Mouse (Mus musculus) bone marrow macrophage, adult 2 months (primary cell): ENCODE measurements around the gene Dach2. TPM values are rescaled to one million over a fixed set of nuclear protein-coding genes. Genes with fewer than 3 reads are reported as not detected.

Experiments used
- H3K27ac ChIP-seq: 2 replicates; pipeline ENCODE4 v1.5.1; 2012; ENCODE audit warnings: low read depth, low read length; ENCODE audit not compliant: insufficient read depth
- H3K4me1 ChIP-seq: 2 replicates; pipeline ENCODE4 v1.6.1; 2012; ENCODE audit warnings: low read length; ENCODE audit not compliant: control insufficient read depth, insufficient read depth
- H3K4me3 ChIP-seq: 2 replicates; pipeline ENCODE4 v1.5.1; 2012; ENCODE audit warnings: mild to moderate bottlenecking, low read length, moderate library complexity; ENCODE audit not compliant: insufficient read depth
- CTCF ChIP-seq: IDR thresholded peaks from 2 replicates; pipeline ENCODE4 v1.5.1; 2012; ENCODE audit warnings: low read depth, mild to moderate bottlenecking, low read length, moderate library complexity
- POLR2A ChIP-seq: IDR thresholded peaks from 2 replicates; pipeline ENCODE4 v1.6.1; 2012; ENCODE audit warnings: mild to moderate bottlenecking, low read depth, low read length, borderline replicate concordance
- polyA plus RNA-seq: library from polyadenylated mRNA; stranded (reverse); fragments of >200 nt; gene quantifications from 2 replicates; pipeline ENCODE4 v1.2.4, GENCODE M21; 2012; ENCODE audit not compliant: missing spikeins, insufficient read depth, insufficient read length

Dach2 gene
- polyA plus RNA-seq, 1 experiment = not detected

GRCm38 (mm10) chrX:113563897-113564296 lies 266.6 kb downstream of the Dach2 start:
- no peak overlapping the region for H3K4me3 ChIP-seq
- no peak overlapping the region for H3K27ac ChIP-seq
- no peak for TF ChIP-seq POLR2A
- no peak for TF ChIP-seq CTCF
- H3K4me1 ChIP-seq = no peaks in the 10 kb centered on the region

- TF ChIP-seq CTCF (no peak), POLR2A (no peak)
- H3K4me1 ChIP-seq = no peaks in the 10 kb centered on the region
Measured at GRCm38 (mm10) chrX:113666069-113666468, 368.8 kb downstream of the Dach2 start.

GRCm38 (mm10) chrX:113687163-113687562 lies 389.9 kb downstream of the Dach2 start:
- no peak overlapping the region for H3K4me3 ChIP-seq
- TF ChIP-seq CTCF (no peak), POLR2A (no peak)
- no peak overlapping the region for H3K27ac ChIP-seq
- H3K4me1 ChIP-seq = no peaks in the 10 kb centered on the region

More at GRCm38 (mm10) chrX:113666069-113666468, 368.8 kb downstream of the Dach2 start:
- Histone ChIP-seq H3K4me3 (no peak overlapping the region), H3K27ac (no peak overlapping the region)

- Histone ChIP-seq H3K4me3 (no peak overlapping the region), H3K27ac (no peak overlapping the region), H3K4me1 (no peaks in the 10 kb centered on the region)
- TF ChIP-seq CTCF (no peak), POLR2A (no peak)
Measured at GRCm38 (mm10) chrX:113712363-113712762, 415.1 kb downstream of the Dach2 start.

- Histone ChIP-seq H3K4me1 (no peaks in the 10 kb centered on the region), H3K27ac (no peak overlapping the region), H3K4me3 (no peak overlapping the region)
- TF ChIP-seq POLR2A (no peak), CTCF (no peak)
Measured at GRCm38 (mm10) chrX:113724124-113724523, 426.8 kb downstream of the Dach2 start.

GRCm38 (mm10) chrX:113747122-113747521 lies 449.8 kb downstream of the Dach2 start:
- no peaks in the 10 kb centered on the region for H3K4me1 ChIP-seq
- no peak overlapping the region for H3K4me3 ChIP-seq
- TF ChIP-seq CTCF (no peak), POLR2A (no peak)
- no peak overlapping the region for H3K27ac ChIP-seq

- Histone ChIP-seq H3K4me3 (no peak overlapping the region), H3K4me1 (no peaks in the 10 kb centered on the region), H3K27ac (no peak overlapping the region)
- TF ChIP-seq CTCF (no peak), POLR2A (no peak)
Measured at GRCm38 (mm10) chrX:113792264-113792663, 495.0 kb downstream of the Dach2 start.

- Histone ChIP-seq H3K4me1 (no peaks in the 10 kb centered on the region), H3K27ac (no peak overlapping the region), H3K4me3 (no peak overlapping the region)
- TF ChIP-seq CTCF = no peak
- no peak for TF ChIP-seq POLR2A
Measured at GRCm38 (mm10) chrX:113810369-113810768, 513.1 kb downstream of the Dach2 start.

GRCm38 (mm10) chrX:113826810-113827209 lies 529.5 kb downstream of the Dach2 start:
- Histone ChIP-seq H3K4me3 (no peak overlapping the region), H3K27ac (no peak overlapping the region), H3K4me1 (no peaks in the 10 kb centered on the region)
- TF ChIP-seq POLR2A (no peak), CTCF (no peak)

GRCm38 (mm10) chrX:113833062-113833461 lies 535.8 kb downstream of the Dach2 start:
- Histone ChIP-seq H3K4me3 (no peak overlapping the region), H3K4me1 (no peaks in the 10 kb centered on the region), H3K27ac (no peak overlapping the region)
- no peak for TF ChIP-seq POLR2A
- TF ChIP-seq CTCF = no peak
